Mouse (Mus musculus) ES-Bruce4 (cell line): ENCODE data around the gene Gm281. TPM values are rescaled to one million over a fixed set of nuclear protein-coding genes. Genes with fewer than 3 reads are reported as not detected.

Experiments used
- H3K27ac ChIP-seq: 2 replicates; pipeline ENCODE4 v1.5.1; 2012; ENCODE audit warnings: low read length, inconsistent platforms; ENCODE audit not compliant: insufficient read depth
- H3K27me3 ChIP-seq: 2 replicates; pipeline ENCODE4 v1.6.1; 2012; ENCODE audit warnings: mild to moderate bottlenecking, low read length, inconsistent platforms; ENCODE audit not compliant: control insufficient read depth, poor library complexity, insufficient read depth, severe bottlenecking
- H3K36me3 ChIP-seq: 2 replicates; pipeline ENCODE4 v1.6.1; 2012; ENCODE audit warnings: inconsistent platforms, mild to moderate bottlenecking, low read length, moderate library complexity; ENCODE audit not compliant: control insufficient read depth, poor library complexity, insufficient read depth, severe bottlenecking
- H3K4me1 ChIP-seq: one replicate; pipeline ENCODE4 v1.8.1; 2011; ENCODE audit warnings: low read length; ENCODE audit not compliant: control insufficient read depth, insufficient read depth
- H3K4me3 ChIP-seq: 2 replicates; pipeline ENCODE4 v1.5.1; 2011; ENCODE audit warnings: low read depth, mild to moderate bottlenecking, low read length
- H3K9ac ChIP-seq: 2 replicates; pipeline ENCODE4 v1.6.1; 2012; ENCODE audit warnings: low read depth, mild to moderate bottlenecking, inconsistent platforms; ENCODE audit not compliant: poor library complexity, severe bottlenecking
- H3K9me3 ChIP-seq: replicated peaks from 2 replicates; pipeline ENCODE4 v1.6.1; 2012; ENCODE audit warnings: mild to moderate bottlenecking, low read length, inconsistent platforms; ENCODE audit not compliant: control insufficient read depth, poor library complexity, insufficient read depth, severe bottlenecking
- CTCF ChIP-seq: IDR thresholded peaks from one replicate; pipeline ENCODE4 v1.8.1; 2011; ENCODE audit warnings: low read depth, low read length
- EP300 ChIP-seq: IDR thresholded peaks from 2 replicates; pipeline ENCODE4 v1.6.1; 2011; ENCODE audit warnings: low read depth, low read length; ENCODE audit not compliant: insufficient read depth
- POLR2A ChIP-seq: IDR thresholded peaks from one replicate; pipeline ENCODE4 v1.8.1; 2011; ENCODE audit warnings: low read length; ENCODE audit not compliant: insufficient read depth
- polyA plus RNA-seq: library from polyadenylated mRNA; stranded (reverse); fragments of >200 nt; gene quantifications from 2 replicates; pipeline ENCODE4 v1.2.4, GENCODE M21; 2011; ENCODE audit warnings: low read depth; ENCODE audit not compliant: missing spikeins, insufficient read depth, insufficient read length

Gene Gm281
- not detected in 2 replicates for polyA plus RNA-seq

DNA sequence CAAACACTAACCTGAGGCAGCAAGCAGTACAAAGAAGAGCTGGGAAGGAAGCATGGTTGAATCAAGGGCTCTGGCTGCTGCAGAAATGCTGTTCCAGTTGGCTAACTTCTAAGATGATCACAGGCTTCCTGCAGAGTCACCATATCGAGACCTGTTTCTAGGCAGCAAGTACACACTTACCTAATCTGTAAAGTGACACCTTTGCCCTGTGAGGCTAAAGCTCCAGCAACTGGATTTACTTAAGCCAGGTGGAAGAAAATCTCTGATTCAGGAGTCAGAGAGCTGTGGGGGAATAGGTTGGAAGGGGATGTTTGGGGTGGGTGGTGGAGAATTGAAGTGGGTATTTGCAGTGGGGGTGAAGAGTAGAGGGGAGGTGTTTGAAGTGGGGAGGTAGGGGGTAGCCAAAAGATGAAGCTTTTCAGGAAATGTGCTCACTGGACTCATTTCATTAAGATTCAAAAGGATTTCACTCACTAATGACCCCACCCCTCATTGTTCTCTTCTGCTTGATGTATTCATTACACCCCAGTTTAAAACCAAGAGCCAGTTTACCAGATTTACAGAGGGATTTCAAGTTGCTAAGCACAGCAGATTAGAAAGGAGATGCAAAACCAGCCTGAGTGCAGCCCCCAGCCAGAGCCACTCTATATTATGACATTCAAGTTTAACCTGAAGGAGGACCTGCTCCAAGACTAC, at the start of gene Gm281:
Gene Gm281 (minus strand): TSS at position 92 of the 696 bp plus-strand sequence.
- H3K4me1 ChIP-seq = no peaks in the 10 kb centered on the region
- no peaks in the 10 kb centered on the region for H3K36me3 ChIP-seq
- H3K4me3 ChIP-seq = no peak within 1 kb of the TSS
- TF ChIP-seq POLR2A (no peak), CTCF (no peak), EP300 (no peak)
- H3K9ac ChIP-seq = no peak within 1 kb of the TSS
- no peak within 1 kb of the TSS for H3K27ac ChIP-seq
- peaks cover 11% of the 10 kb centered on the region for H3K9me3 ChIP-seq
- no peaks in the 10 kb centered on the region for H3K27me3 ChIP-seq

DNA sequence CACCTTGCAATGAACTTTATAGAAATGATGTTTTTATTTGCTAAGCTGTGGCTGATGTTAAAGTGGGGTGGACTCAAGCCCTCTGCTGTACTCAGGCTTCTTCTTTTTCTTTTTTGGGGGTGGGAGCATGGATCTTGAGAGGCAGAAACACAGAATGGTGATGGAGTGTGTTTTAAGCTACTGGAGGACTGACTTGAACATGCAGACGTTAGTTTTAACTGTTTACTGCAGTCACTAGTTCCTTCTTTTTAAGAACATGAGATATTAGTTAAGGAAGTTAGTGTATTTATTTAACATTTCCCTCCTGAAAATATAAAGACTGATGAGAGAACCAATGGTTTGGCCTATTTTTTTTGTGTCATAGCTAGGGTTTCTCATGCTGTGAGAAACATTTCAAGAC, 49.2 kb upstream of the Gm281 start:
- Histone ChIP-seq H3K9ac (no peak overlapping the region), H3K4me1 (peaks cover 3% of the 10 kb centered on the region), H3K9me3 (no peaks in the 10 kb centered on the region), H3K4me3 (no peak overlapping the region), H3K27ac (no peak overlapping the region), H3K27me3 (no peaks in the 10 kb centered on the region), H3K36me3 (no peaks in the 10 kb centered on the region)
- TF ChIP-seq EP300 (no peak), POLR2A (no peak), CTCF (no peak)

DNA sequence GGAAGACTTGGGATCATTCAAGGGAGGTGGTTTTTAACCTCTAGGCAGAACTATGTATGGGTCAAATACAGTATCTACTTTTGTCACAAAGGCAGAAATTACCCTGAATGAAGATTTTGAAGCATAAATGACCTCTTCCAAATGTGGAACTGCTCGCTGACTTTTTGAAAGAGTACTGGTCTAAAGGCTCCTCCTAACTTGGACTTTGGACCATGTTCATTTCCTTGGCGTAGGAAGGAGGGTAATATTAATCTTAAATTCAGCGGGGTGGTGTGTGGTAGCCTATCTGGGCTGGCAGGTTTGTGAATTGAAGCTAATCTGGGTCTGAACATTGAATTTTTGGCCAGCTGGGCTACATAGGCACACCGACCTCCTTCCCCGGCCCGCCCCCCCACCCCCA, 48.2 kb upstream of the Gm281 start:
- Histone ChIP-seq H3K36me3 (no peaks in the 10 kb centered on the region), H3K4me3 (no peak overlapping the region), H3K9me3 (no peaks in the 10 kb centered on the region), H3K27me3 (no peaks in the 10 kb centered on the region), H3K27ac (no peak overlapping the region), H3K4me1 (peaks cover 3% of the 10 kb centered on the region), H3K9ac (no peak overlapping the region)
- TF ChIP-seq EP300 = no peak
- no peak for TF ChIP-seq CTCF
- TF ChIP-seq POLR2A = no peak

DNA sequence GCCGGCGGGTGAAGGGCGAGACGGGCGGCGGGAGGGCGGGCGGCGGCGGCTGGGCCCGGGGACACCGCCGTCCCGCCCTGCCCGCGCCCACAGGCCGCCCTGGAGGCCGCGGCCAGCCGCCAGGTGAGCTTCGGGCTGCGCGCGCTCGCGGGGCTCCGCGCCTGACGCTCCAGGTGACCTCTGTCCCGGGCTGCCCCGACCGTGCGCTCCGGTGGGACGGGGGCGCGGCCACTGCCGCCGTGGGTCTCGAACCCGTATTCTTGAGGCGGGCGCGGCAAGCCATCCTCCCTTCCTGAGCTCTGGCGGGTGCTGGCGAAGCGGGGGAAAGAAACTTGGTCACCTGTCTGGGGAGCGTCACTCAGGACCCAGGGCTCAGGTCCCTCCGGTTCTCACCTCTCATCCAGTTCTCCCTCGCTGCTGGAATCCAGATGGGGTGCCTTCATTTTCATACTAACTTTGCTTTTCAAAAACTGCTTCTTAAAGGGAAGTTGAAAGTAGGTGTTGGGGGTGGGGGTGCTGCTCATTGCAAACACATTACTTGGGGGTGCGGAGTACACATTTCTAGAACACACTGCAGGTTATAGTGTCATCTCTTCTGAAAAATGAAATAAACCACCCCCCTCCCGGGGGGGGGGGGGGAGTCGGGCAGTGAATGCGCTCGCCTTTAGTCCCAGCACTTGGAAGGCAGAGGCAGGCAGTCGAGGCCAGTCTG, 47.3 kb upstream of the Gm281 start, which contains the start of the genes Atxn7 and Thoc7:
Gene Atxn7 (plus strand): TSS at position 40 of the 712 bp plus-strand sequence.
Gene Thoc7 (minus strand): TSS at position 452 of the 712 bp plus-strand sequence.
- no peaks in the 10 kb centered on the region for H3K9me3 ChIP-seq
- H3K4me3 ChIP-seq = peak within 1 kb of the TSS; percentile 96
- H3K9ac ChIP-seq = peak within 1 kb of the TSS; percentile 88
- no peak for TF ChIP-seq POLR2A
- TF ChIP-seq CTCF = no peak
- no peak for TF ChIP-seq EP300
- H3K36me3 ChIP-seq = no peaks in the 10 kb centered on the region
- H3K4me1 ChIP-seq = peaks cover 3% of the 10 kb centered on the region
- H3K27ac ChIP-seq = peak within 1 kb of the TSS; percentile 30; the same call in 1 of the 2 replicates
- H3K27me3 ChIP-seq = no peaks in the 10 kb centered on the region

DNA sequence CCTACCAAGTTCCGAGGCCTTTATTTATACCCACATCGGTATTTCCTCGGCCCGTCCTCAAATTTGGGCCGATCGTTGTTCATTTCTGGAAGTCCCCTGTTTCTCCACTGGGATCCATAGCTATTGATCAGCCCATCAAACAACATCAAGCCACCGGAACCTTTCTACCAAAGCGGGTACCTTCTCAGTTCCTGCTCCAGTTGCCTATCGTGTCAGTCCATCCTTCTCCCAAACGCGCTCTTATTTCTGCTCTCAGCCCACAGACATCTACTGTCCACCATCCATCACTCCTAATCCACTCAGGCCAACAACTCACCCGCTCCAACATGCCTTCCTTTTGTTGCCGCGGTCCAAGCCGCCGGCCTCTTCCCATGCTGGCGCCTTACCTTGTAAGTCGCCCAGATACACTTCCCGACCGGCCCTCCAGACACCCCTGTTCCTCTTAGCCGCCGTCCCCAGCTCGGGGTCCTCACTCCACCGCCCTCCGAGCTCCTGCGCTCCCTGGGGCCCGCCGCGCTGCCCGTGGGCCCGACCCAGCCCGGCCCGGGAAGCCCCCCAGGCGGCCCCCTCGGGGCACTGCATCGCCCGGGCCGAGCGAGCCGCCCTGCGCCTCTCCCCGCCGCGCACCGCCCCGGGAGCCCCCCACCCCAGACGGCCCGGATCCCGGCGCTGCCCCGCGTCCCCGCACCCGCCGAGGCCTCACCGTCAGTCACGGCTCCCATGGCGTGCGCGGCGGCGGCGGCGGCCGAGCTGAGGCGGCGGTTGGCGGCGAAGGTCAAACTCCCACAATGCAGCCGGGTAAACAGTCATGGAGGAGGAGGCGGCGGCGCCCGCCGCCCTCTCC, 46.4 kb upstream of the Gm281 start:
- Histone ChIP-seq H3K4me3 (peak overlapping the region; percentile 96), H3K27me3 (no peaks in the 10 kb centered on the region), H3K27ac (peak overlapping the region; percentile 30; the same call in 1 of the 2 replicates), H3K36me3 (no peaks in the 10 kb centered on the region), H3K9me3 (no peaks in the 10 kb centered on the region), H3K4me1 (peaks cover 3% of the 10 kb centered on the region), H3K9ac (peak overlapping the region; percentile 88)
- TF ChIP-seq EP300 (no peak), CTCF (no peak), POLR2A (no peak)
